Mouse (Mus musculus) right cerebral cortex, postnatal 10 days (tissue): ENCODE measurements around the gene Ctps2.
"Not testable (repeated sequence)": the region's sequence is repeated elsewhere in the genome, so short reads cannot be mapped to it uniquely, and the experiment has no call there.

Experiments
- DNase-seq, 2 experiments: peaks; one replicate each; pipeline ENCODE4 v3.0.0; 2021; ENCODE audit warnings: low spot score in 2 of 2

The Ctps2 gene

GRCm38 (mm10) chrX:162900938-162901337 lies at the start of gene Ctps2:
Ctps2 (plus strand) TSS chrX:162901238.
- no peak for DNase-seq

- DNase-seq = no peak
These were observed 32.6 kb upstream of the Ctps2 start for GRCm38 (mm10) chrX:162868294-162868965.

- peak in 1 of 2 experiments; percentile 31 for DNase-seq
These were observed 29.1 kb upstream of the Ctps2 start for GRCm38 (mm10) chrX:162871734-162872517.

- no peak for DNase-seq
These were observed 27.3 kb upstream of the Ctps2 start for GRCm38 (mm10) chrX:162873761-162874160.

GRCm38 (mm10) chrX:162878236-162878635 lies 22.8 kb upstream of the Ctps2 start:
- DNase-seq = no peak

DNA sequence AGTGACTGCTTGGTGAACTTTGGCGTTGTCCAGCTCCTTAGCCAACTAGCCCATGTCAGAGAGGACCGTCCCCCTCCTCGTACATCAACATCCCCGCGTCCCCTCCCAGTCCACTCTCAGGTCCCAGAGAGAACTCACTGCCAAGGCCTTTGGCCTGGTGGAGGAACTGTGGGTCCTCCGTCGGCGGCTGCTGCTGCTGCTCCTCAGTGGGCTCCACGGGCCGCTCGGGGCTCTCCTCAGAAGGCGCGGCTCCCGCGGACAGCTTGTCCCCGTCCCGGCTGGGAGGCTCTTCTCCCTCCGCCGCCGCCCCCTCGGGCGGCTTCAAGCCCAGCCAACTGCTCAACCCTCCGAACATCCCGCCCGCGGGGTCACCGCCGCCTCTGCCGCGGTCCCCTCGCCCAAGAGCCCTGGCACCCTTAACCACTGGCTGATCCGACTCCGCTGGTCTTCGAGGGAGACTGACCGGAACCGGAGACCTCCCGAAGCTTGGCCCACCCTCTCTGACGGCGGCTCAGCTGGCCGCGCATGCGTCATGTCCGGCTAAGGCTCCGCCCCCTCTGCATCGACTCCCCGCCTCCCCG lies 13.0 kb upstream of the Ctps2 start, which contains the start of gene Syap1:
Gene Syap1 (minus strand): TSS at position 517 of the 581 bp plus-strand sequence.
- DNase-seq = peak; percentile 86 to 87

- not testable (repeated sequence) for DNase-seq
These were observed 12.3 kb upstream of the Ctps2 start for GRCm38 (mm10) chrX:162888575-162889223.

DNA sequence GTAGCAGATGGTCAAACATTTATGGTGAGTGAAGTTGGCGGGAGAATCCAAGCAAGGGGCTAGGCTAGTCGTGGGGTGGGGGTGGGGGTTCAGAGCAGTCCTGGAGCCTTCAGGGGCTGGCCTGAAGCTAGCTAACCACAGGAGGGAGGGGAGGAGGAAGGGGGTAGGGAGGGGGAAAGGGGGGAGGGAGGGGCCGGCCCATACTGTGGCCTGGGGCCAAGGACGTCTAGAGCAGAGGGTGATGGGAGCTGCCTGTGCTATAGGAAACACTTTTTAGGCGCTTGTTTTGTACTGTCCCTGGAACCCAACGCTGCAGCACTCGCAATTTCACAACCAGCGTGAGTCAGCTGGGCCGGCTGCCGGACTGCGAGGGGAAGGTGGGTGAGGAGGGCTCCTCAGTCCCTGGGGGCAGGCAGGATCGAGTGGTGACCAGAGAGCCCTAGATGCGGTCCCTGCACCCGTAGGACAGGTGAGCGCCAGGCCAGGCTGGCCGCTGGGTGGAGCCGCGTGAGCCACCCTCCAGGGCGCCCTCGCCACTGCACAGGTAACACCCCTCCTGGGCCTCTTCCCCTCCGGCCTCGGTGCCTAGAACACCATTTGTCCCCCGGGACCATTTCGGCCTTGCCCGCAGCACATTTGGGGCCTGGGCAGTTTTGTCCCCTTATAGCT lies 467 bp downstream of the Ctps2 start:
- DNase-seq = peak; percentile 34 to 49

- peak; percentile 42 to 44 for DNase-seq
These were observed 1.1 kb downstream of the Ctps2 start for GRCm38 (mm10) chrX:162902040-162902734.

DNA sequence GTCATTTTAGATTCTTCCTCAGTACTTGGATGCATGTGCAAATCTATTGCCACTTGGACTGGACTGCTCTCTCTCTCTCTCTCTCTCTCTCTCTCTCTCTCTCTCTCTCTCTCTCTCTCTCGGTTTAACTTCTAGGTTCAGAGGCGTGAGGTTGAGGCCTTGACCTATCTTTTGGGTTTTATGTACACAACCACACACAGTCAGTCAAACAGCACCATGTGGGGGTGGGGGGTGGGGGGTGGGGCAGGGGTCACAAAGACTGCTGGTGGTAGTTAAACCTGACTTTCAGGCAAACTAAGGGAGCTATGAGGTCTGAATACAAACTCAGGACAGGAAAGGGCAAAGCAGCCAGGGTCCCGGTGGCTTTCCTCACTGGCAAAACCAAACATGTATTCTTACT lies 6.5 kb downstream of the Ctps2 start:
- DNase-seq = no peak

DNA sequence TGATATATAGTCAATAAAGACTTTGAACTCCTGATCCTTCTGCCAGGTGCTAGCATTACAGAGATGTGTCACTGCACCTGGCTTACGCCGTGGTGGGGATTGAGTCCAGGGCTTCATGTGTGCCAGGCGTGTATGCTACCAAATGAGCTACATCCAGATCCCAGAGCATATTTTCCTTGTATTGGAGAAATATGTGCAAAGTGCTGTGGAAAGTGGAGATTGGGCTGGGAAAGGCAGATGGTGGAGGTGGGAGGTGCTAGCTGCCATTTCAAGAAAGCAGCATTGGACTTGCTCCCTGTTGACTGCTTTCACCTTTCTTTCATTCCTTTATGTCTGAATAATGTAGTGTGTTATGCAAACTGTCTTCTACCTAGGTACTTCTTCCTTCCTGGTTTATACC lies 12.6 kb downstream of the Ctps2 start:
- DNase-seq = no peak

DNA sequence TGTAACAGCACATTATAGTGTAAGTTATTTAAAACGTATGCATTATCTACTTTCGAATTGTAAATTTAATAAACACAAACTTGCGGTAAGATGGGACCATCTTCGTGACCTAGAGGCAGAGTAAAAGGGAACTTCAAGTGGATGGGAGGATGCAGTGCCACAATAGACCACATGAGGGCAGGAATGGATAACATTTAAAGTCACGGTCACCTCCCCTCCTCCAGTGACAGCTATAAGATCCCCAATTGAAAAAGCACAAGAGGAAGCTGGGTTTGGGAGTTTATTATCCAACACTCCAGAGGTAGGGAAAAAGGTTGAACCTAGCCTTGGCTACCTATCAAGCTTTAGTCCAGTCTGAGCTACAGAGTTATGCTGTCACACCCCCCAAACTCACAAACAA lies 14.7 kb downstream of the Ctps2 start:
- peak; percentile 43 to 62 for DNase-seq

GRCm38 (mm10) chrX:162921487-162922125 lies 20.6 kb downstream of the Ctps2 start:
- DNase-seq = no peak

DNA sequence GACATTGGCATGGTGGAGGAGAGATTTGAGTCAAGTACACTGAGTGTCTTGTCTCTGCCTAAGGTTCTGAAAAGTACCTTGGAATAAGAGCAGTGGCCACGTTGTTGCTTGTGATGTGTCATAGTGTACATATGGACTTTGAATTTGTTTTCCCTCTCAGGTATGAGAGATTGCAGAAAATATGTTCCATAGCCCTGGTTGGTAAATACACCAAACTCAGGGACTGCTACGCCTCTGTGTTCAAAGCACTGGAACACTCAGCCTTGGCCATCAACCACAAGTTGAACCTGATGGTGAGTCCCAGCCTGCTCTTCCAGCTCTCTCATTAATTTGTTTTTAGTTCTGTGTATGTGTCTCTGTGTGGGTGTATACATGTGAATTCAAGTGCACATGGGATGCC lies 30.4 kb downstream of the Ctps2 start:
- DNase-seq = no peak

GRCm38 (mm10) chrX:162942027-162942426 lies 41.0 kb downstream of the Ctps2 start:
- no peak for DNase-seq

GRCm38 (mm10) chrX:162949811-162950439 lies 48.9 kb downstream of the Ctps2 start:
- peak; percentile 49 to 54 for DNase-seq

DNA sequence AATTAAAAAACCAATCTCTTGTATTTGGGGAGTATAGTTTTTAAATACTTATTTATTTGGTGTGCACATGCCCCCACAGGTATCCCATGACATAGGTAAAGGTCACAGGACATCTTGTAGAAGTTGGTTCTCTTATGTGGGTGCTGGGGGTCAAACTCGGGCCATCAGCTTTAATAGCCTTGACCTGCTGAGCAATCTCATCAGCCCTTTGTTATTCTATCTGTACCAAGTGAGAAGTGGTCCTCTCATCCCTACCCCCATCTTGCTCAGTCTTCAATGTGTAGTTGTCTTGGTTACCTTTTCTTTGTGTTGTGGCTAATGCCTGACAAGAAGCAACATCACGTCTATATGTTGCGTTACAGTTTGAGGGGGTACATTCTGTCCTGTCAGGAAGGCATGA lies 56.9 kb downstream of the Ctps2 start:
- no peak for DNase-seq

- no peak for DNase-seq
These were observed 62.8 kb downstream of the Ctps2 start for GRCm38 (mm10) chrX:162963840-162964239.

DNA sequence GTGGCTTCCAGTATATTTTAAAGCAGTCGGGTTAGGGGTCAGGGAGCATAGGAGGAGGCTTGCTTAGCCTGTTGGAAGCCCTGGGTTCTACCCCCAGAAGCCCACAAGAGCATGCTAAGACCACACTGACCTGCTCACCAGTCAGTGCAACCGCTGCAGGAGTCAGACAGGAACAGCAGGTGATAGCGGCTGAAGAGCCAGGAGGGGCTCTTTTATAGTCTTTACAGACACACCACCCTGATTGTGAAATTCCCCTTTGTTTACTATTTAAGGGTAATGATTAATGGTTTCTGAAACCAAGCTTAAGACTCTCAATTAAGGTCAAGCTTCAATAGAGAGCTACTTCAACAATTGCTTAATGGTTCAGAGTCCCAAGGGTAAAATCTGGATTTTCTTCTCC lies 63.3 kb downstream of the Ctps2 start, which contains the start of gene S100g:
Gene S100g (minus strand): TSS at position 217 of the 400 bp plus-strand sequence.
- no peak for DNase-seq

DNA sequence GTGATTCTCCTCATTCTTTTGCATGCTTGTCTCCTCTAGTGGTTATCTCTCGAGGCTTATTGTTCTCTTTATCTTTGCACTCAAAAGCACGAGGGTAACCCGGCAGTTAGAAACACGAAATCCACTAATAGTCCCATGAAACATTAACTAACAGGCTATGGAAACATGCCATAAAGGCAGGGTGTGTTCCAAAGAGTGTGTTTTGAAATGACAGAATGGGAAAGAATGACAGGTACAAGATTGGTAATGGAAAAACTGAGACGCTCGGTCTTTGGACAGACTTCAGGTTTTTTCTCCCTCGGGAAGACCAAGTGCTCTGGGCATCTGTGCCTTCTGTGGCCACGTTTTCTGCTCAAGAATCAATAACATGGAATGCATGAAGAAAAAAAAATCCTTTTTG lies 66.4 kb downstream of the Ctps2 start:
- DNase-seq = no peak
